Mouse (Mus musculus) kidney, adult 11 months (tissue): ENCODE measurements around the gene Cfap100.

ENCODE experiments used
- DNase-seq: peaks from one replicate; pipeline ENCODE4 v3.0.0; 2022

The Cfap100 gene

DNA sequence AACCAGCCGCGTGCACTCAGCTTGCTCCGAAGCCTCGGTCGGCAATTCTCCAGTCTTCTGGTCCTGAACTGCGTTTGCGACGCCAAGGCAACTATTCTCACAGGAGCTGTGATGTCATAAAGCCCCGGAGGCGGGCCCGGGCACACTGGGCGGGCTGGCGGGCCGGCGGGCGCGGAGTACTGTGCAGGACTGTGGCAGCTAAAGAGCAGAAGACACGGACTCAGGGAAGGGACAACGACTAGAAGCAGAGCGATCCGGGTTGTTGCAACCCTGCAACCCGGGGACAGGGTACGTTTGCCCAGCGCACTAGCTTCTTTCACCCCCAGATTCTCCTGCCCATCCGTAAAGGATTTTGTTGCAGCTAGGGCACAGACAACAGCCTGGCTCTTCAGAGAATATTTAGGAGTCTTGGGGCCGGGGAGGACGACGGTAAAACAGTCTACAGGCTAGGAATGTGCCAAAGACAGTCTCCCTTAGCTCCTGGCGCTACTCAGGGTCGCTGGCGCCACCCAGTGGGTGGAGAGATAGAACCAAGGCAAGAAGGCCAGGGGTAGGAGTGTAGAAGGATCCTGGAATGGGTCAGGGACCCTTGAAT, at the start of gene Cfap100:
TSS of gene Cfap100 (minus strand) at position 418 of the 595 bp plus-strand sequence.
- peak; percentile 67 for DNase-seq

DNA sequence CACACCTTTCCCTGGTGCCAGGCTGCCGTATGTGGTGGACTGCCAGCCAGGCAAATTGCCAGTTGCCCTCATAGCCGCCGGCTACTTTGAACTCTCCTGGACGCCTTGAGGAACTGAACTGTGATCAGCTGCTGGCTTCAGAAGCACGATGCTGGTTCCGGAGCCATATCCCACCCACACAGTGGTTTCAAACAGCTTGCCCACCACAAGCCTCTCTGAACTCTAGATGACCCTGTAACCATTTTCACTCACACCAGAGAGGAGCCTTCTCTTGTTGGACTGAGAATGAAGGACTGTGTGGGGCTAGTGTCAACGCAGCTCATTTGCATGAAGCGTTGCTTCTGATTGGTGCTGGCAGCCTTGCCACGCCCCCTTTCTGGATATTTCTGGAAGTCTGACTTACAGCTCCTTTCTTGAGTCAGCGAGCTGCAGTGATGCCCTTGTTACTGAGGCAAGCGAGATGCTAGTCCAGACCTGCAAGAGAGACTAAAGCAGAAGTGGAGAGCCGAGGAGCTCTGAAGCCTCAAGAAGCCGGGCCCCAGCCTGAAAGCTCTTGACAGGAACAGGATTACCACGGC, 48.4 kb upstream of the Cfap100 start:
- peak; percentile 83 for DNase-seq

DNA sequence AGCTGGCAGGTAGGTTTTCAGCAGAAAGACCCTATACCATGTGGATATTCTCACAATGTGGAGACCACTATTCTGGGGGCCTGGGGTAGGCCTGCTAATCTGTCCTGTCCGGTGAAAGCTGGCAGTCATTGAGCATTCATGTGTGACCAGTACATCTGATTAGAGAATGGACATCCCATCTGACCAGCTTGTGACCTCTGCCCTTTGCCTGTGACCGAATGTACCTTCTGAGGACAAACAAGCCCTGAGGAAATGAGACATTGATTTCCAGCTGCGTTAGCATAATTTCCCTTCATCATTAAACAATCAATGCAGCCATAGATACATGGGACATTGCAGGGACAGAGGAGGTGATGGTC, 47.2 kb upstream of the Cfap100 start:
- no peak for DNase-seq

DNA sequence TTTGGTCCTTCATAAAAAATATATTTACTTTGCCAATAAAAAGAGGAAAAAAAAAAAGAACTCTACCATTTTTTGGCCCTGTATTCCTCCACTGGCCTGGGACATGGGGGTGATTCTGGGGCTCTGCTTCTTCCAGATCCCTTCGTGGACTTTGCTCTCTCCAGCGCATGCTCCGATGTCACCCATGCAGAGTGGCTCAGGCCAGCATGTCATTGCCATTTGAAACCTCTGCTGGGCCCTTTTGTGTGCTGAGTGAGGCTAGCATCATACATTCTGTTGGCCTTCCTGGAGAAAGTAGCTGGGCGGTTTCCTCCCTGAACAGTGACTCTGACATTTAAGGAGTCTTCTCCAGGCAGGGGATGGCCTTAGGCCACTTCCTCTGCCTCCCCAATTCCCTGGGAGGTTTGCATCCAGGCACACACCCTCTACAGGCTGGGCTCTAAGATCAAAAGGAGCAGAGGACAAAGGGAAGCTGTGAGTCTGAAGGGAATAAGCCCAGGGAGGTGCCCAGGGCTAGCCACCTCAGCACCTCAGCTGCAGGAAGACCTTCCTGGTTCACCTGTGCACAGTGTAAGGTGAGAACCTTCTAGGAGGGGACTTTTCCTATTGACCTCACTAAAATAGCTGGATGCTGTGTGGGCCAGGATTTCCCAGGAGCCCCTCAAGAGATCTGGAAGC, 46.7 kb upstream of the Cfap100 start:
- no peak for DNase-seq

DNA sequence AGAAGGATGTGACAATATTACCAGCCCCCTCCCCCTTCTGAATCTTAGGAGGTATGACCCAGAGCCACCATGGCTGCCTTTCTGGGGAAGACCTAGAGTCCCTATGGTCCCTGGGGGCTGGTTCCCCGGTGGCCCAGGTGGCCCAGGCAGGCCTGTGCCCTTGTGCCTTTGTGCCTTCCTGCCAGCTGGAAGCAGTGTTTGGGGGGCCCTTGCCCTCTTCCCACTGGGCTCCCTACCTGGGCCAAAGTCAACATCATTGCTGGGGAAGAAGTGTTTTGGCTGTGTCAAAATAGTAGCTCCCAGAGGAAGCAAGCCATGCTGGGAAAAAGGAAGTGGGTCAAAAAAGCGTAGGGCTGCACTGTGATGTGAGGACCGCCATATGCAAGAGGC, 45.8 kb upstream of the Cfap100 start:
- DNase-seq: no peak

DNA sequence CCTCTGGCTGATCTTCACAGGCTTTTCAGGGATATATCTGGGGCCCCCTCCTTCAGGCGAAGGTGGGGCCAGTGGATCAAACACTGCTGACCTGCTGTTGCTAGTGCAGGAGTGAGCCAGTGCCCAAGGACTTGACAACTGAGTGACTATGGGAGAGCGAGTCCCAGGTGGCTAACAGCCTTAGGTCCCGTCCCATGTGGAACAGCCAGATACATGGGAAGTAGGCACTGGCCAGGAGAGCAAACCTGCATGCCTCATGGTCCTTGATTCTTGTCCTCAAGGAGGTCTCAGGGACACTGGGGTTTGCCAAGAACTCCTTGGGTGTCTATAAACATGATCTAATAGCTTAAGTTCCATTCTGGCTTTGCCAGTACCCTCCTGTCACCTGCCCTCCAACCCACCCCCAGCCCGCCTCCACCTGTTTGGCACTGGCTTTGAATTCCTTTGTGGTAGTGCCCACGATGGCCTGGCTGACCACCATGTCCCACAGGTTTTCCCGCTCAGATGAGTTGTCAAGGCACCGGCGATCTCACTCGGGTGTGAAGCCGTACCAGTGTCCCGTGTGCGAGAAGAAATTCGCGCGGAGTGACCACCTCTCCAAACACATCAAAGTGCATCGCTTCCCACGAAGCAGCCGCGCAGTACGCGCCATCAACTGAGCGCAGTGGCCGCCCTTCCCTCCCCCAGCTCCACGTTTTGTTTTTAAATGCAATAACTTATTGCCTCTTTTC, 45.2 kb upstream of the Cfap100 start:
- no peak for DNase-seq

DNA sequence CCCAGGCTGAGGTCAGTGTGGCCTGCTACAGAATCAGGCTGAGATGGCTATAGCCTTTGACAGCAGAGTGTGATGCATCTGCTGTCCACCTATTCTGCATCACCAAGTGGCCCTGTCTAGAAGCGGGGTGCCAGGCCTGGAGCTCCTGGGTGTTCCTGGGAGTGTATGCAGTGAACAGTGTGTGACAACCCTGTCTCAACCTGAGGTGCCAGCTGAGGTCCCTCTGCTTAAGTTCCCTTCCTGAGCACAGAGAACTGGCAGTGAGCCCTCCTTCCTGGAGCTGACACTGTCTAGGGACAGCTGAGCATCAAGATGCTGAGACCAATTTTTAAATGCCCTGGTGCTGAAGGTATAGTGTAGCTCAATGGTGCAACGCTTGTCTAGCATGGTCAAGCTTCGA, 44.1 kb upstream of the Cfap100 start:
- DNase-seq: no peak

DNA sequence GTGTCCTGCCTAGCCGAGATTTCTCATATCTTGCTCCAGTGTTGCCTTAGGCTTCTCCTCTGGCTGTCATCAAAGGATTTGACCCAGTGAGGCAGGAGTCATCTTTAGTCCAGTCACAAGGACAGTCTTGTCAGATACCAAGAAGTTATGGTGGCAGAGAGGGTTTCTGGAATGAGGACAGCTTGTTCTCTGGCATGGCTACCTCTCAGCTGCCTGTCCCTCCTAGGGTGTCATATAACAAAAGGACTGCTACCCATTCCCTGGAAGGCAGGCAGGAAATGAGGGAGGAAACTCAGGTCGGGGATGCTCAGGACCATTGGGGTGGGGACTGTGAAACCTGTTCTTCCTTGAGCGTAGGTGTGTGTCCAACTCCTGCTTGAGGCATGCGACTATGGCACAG, 43.5 kb upstream of the Cfap100 start:
- DNase-seq: no peak

DNA sequence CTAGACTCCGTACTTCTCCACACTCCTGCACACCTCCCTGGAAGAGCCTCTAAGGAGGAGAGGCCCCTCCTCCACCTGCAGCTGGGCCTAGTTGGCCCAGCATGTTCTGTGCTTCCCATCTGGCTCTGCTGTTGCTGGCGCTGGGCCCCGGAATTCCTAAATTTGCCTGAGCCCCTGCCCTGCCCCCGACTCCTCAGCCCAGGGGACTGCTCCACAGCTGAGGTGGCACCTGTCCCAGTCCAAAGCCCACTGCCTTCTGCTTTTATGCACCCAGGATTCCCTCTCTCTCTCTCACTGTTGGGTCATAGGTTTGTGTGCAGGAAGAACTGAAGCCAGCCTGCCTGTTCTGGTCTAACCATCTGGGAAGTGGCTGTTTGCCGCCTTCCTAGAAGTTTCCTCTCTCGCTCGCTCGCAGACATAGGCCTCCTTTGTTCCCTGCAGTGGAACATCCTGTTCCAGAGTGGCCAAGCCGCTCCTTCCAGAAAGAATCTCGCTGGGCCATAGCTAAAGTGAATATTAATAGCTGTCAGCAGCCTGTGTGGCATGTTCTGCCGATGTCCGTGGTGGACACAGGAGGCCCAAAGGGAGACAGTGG, 42.4 kb upstream of the Cfap100 start:
- no peak for DNase-seq

DNA sequence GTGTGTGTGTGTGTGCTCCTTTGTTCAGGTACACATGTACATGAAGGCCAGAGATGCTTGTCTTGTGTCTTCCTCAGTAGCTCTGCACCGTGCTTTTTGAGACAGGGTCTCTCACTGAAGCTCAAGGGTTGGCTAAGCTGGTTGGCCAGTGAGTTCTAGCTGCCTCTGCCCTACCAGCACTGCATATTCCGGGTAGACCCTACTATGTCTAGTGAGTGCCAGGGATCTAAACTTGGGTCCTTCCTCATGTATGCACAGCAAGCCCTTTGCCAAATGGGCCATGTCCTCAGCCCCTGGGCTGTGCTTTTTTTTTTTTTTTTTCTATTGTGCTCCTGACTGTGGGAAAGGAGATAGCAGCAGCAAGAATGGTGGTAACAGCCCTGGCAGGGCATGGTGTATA, 41.7 kb upstream of the Cfap100 start:
- DNase-seq: no peak

DNA sequence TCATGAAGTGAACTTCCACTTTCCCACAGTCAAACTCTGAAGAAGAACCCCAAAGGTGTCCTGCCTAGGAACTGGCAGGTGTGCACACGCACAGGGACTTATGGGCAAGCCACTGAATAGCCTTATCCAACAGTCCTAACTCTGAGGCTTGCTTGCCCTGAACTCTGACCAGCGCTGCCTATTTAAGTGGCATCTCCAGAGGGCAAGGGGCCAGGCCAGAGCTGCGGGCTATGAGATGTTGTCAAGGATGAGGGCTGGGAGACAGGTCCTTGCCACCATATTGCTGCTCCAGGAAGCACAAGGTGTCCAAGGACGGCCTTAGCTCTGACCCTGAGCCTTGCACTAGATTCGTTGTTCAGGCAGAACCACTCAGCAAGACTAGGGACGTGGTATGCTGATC, 40.4 kb upstream of the Cfap100 start:
- no peak for DNase-seq

DNA sequence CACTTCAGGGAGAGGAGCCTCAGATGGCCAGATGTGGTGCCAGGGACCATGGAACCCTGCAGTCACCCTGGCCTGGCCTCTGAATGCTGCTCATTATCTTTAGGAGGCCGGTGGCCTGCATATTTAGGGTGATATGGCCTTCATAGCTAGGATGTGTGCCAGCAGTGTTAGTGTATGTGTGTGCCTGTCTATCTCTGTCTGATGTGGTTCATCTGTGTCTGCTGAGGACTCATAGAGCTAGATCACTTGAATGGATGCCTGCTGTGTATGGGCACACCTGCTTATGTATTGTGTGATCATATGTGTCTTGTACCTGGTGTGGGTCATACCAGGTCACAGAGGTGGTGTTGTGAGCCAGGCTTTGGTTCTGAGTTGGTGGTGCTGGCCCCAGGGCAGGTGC, 39.6 kb upstream of the Cfap100 start:
- DNase-seq: no peak

DNA sequence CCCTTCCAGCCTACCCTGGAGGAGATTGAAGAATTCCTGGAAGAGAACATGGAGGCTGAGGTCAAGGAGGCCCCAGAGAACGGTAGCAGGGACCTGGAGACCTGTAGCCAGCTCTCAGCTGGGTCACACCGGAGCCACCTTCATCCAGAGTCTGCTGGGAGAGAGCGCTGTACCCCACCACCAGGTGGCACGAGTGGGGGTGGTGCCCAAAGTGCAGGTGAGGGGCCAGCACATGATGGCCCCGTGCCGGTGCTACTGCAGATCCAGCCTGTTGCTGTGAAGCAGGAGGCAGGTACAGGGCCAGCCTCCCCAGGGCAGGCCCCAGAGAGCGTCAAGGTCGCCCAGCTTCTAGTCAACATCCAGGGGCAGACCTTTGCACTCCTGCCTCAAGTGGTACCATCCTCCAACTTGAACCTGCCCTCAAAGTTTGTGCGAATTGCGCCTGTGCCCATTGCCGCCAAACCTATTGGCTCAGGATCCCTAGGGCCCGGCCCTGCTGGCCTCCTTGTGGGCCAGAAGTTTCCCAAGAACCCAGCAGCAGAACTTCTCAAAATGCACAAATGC, 38.3 kb upstream of the Cfap100 start:
- peak; percentile 78 for DNase-seq

DNA sequence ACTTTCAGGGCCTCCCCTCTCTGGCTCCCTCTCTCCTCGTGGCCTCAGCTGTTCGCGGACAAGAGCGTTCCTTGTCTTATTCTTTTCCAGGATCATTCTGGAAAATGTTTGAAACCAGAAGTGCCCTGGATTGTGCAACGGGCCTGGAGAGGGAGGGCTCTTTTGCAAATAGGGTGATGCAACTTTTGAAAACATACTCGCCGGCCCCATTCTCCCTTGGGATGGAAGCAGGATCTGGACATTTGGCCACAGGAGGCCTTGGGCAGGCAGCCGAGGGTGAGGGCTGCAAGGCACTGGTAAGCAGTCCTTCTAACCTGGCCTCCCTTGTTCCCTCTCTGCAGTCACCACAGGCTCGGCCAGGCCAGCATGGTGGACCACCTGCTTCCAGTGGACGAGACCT, 37.5 kb upstream of the Cfap100 start:
- no peak for DNase-seq

DNA sequence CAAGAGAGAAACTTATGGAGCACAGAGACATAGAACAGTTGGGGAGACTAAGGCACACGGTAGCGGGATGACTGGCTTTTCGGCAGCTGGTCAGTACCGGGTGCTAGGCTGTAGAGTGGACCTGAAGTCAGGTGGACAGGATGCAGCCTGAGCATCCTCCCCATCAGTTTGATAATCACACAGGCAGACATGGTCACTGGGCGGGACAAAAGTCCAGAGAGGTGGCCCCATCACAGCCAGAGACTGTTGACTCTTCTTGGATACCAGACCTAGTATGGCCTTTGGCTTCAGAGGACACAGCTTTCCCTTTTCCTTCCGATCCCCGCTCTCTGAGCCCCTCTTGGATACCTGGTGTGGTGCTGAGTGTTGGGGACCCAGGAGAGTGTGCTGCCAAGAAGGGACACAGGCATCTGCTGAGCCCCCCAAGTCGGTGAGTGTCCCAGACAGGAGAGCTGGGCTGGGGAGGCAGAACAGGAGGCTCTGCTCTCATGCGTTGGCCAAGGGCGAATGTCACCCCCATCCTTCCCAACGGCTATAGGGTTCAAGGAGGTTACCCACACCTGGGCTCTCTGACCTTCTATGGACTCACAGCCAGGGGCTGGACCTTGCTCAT, 36.5 kb upstream of the Cfap100 start:
- no peak for DNase-seq

DNA sequence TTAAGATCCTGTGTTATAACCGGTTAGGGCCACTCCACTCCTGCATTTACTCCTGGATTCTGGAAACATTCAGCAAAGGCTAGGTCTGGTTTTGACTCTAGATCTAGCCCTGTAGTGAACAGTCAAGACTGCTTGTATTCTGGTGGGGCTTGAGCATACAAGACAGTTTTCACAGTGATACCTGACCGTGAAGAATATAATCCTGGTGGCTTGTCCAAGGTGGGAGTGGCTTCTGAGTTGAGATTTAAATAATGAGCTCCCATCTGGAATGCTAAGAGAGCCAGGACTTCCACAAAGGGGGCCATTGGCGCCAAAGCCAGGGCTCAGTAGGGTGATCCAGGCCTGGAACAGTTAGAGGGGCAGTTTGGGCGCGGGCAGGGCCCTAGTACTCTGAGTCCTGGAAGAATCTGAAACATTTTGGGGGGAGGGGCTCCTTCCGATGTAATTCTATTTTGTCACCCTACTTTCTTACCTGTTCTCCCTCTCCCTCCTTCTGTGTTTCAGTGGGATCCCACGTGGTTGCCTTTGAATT, 35.4 kb upstream of the Cfap100 start:
- no peak for DNase-seq

DNA sequence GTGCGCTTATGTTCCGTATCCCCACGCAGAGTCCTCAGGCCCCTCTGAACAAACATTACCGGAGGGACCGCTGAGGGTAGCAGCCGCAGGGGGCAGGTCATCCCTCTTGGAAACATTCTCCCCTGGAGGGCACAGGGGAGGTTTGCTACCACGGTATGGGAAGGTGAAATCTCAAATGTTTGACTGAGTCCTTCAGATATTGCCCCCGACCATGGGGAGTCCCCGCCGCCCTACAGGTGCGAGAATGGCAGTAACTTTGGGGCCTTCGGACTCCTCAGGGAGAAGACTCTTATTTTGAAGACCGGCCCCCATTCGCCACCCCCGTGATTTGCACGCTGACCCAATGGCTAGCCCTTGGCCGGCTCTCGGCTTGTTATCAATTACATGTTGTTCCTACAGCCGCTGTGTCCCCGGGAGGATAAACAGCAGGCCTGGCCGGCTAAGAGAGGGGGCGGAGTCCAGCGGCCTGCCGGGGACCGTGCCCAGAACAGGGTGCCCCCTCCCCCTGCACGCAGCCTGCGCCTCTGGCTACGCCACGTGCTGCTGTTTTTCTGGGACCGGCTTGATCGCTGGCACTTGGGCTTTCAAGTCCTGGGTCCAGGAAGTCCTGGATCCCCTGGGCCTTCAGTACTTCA, 34.7 kb upstream of the Cfap100 start:
- peak; percentile 99 for DNase-seq

DNA sequence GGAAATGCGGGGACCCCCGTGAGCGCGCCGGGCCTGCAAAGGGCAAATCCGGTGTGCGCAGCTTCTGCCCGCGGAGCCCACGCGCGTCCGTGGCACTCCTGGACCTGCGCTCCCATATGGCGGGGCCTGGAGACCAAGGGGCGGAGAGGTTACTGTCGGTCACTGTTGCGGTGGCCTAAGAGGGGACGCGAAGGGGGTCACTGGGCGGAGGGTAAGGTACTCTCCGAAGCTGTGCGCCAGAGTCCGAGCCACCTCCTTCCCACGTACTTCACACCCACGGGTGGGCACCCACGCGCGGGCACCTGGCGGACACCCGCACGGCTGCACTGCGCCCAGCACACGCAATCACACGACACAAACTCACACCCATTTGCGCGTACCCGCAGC, 34.2 kb upstream of the Cfap100 start:
- DNase-seq: no peak

DNA sequence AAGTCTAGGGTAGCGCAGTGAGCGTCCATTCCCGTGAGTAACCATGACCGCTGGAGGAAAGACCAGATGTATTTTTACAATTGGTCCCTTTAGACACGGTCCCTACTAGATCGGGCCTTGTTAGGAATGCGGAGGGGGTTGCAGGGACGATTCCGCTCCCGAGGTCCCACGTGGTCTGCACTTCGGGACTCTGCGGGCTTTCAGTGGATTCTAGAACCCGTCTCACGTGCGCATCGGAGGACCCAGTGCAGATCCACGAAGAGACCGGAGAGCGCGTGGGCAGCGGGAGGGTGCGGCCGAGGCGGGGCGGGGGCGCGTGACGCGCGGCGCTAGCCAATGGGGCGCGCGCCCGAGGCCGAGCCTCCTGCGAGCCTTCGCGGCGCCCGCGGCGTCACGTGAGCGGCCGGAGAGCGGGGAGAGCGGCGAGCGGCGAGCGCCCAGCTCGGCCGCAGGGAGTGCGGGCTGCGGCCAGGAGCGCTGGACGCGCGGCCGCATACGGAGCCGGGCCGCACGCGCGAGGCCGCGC, 33.6 kb upstream of the Cfap100 start, which contains the start of gene Klf15:
TSS of gene Klf15 (plus strand) at position 396 of the 526 bp plus-strand sequence.
- peak; percentile 89 for DNase-seq

DNA sequence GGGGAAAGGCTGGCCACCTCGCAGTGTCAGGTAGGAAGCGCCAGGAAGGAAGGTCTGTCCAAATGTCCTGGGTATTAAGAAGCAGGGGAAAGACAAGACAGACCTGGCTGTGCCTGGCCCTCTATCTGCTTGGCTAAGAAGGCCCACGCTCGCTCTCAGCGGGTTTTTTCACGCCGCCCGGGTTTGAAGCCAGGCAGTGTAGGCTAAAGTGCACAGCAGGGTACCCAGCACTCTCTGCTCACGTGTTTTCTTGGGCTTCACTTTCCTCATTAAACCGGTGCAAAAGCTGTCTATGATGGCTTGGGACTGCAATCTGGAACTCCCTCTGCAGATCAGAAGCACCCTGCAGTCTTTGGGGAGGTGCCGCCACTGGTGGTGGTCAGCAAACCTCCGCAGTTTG, 33.2 kb upstream of the Cfap100 start:
- DNase-seq: no peak

DNA sequence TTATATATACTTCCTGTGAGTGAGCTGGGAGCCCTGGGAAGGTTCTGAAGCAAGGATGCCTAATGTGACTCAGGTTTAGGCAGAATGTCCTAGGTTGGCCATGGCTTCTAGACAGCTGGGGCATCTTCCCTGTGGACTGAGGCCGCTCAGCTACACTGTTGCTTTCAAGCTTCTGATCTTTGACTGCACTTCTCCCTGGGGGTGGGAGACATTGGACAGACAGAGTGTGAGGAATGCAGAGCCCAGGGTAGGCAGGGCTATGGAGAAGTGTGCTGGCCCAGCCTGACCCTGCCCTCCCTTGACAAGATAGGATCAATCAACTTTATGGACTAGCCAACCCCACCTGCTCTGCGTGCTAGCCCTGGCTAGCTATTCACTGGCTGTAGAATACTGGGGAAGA, 32.6 kb upstream of the Cfap100 start:
- DNase-seq: no peak

DNA sequence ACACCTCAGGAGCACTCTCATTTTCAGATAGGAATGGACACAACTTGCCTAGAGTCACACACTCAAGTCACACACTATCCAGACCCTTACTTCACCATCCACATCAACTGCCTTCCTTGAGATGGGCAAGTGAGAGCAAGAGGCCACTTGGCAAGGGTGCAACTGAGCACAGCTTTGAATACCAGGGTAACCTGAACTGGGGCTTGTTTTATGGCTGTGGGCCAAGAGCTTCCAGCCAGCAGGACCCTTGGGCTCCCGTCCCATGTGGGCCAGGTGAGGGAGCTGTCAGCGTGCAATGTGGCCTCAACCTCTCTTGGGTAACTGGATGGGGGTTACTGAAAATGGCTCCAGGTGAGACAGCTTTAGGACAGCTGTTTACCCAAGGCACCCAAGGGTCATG, 28.8 kb upstream of the Cfap100 start:
- DNase-seq: no peak
